Comparison of ENCODE assay signal across 9 mouse cellular contexts in the genomic region with DNA sequence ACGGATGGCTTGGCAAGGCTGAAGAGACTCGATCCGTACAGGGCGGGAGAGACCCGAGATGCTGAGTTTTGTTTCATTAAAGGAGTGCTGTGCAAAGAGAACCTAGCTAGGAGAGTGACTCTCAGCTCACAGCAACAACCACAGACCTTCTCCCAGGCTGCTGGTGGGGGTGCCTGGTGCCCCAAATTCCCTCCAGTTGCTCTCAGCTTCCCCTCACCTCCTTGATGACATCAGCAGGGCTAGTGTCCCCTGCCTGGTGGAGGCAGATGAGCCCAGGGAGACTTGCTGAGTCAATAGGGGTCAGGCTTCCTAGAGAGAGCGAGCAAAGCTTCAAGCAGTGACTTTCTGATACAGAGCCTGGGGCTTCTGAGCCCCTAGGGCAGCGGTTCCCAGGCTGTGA. TPM values are rescaled to one million over a fixed set of nuclear protein-coding genes. Genes with fewer than 3 reads are reported as not detected.
A peak's percentile ranks its signal among the peaks of the same experiment; 100 is the strongest.
DNase-seq lines count a peak whose midpoint lies in the region; ATAC-seq lines count a peak whose summit lies in the region.
"Had no signal": no experiment of that assay in that cellular context is flagged by ENCODE, and none has a peak within 500 bp of the region (broad histone marks: within the 10 kb centered on the region; RNA-seq: fewer than 3 reads in every experiment).

No protein-coding gene starts in this region.

- DNase-seq in heart, adult 11 months, result peak; percentile 86
- DNase-seq in heart, adult 18-20 months, result no peak
- DNase-seq in 416B (ENCODE audit: low read depth), result peak; percentile 37
- no peak for DNase-seq in forebrain, embryonic 14.5 days (ENCODE audit: low spot score)
- no peak for DNase-seq in liver, embryonic 13.5 days
- DNase-seq in adrenal gland, postnatal 4 days (ENCODE audit: low spot score in 2 of 2), result no peak
- DNase-seq in lung, postnatal 4 days, result no peak
- no peak for DNase-seq in layer of hippocampus, postnatal 25 days (ENCODE audit: extremely low spot score in 1 of 2, low spot score in 1 of 2)

- H3K4me2 ChIP-seq in forebrain, embryonic 14.5 days (ENCODE audit: low read length), result peak overlapping the region; percentile 34; the same call in 1 of the 2 replicates
- H3K4me2 ChIP-seq in liver, embryonic 13.5 days, result 0 out of 2 replicates have a peak overlapping the region, but pooled peaks have one; percentile 8

- no peak overlapping the region for H3K9ac ChIP-seq in forebrain, embryonic 14.5 days (ENCODE audit: low read length)
- H3K9ac ChIP-seq in liver, embryonic 13.5 days, result no peak overlapping the region

- H3K9me3 ChIP-seq in forebrain, embryonic 14.5 days (replicated peaks; ENCODE audit: control insufficient read depth, low read length), result no peaks in the 10 kb centered on the region
- H3K9me3 ChIP-seq in liver, embryonic 13.5 days (replicated peaks), result no peaks in the 10 kb centered on the region

- H3K27ac ChIP-seq in forebrain, embryonic 14.5 days (ENCODE audit: low read depth, low read length), result peak overlapping the region; percentile 76
- no peak overlapping the region for H3K27ac ChIP-seq in liver, embryonic 13.5 days

- ATAC-seq in forebrain, embryonic 14.5 days, result no peak
- no peak for ATAC-seq in liver, embryonic 13.5 days (ENCODE audit: low read depth)

- H3K4me3 ChIP-seq in forebrain, embryonic 14.5 days (ENCODE audit: low read depth, low read length), result no peak overlapping the region
- no peak overlapping the region for H3K4me3 ChIP-seq in liver, embryonic 13.5 days (replicated peaks)

- peaks cover 78% of the 10 kb centered on the region for H3K4me1 ChIP-seq in forebrain, embryonic 14.5 days (ENCODE audit: control insufficient read depth, insufficient read depth, low read length)
- peaks cover 22% of the 10 kb centered on the region for H3K4me1 ChIP-seq in liver, embryonic 13.5 days (replicated peaks)

- 18% methylated on average over 7 of the region's 7 CpGs for WGBS in forebrain, embryonic 14.5 days
- 8% methylated on average over 7 of the region's 7 CpGs for WGBS in liver, embryonic 13.5 days (ENCODE audit: insufficient replicate concordance)

- no peaks in the 10 kb centered on the region for H3K36me3 ChIP-seq in forebrain, embryonic 14.5 days (ENCODE audit: control insufficient read depth, insufficient read depth, low read length)
- no peaks in the 10 kb centered on the region for H3K36me3 ChIP-seq in liver, embryonic 13.5 days

- H3K27me3 ChIP-seq in forebrain, embryonic 14.5 days (replicated peaks; ENCODE audit: control insufficient read depth, insufficient read depth, low read length), result no peaks in the 10 kb centered on the region
- H3K27me3 ChIP-seq in liver, embryonic 13.5 days, result peaks cover 38% of the 10 kb centered on the region

RNA-seq across cellular contexts. Expression of gene Pipox, which starts 21.2 kb away (rescaled TPM):
- under 1 TPM; 0.50 to 0.87 TPM for total RNA-seq in heart, adult 18-20 months (2021)
- polyA plus RNA-seq in forebrain, embryonic 14.5 days (2014; fragmentation: Nextera tagmentation; extraction: Ambion mirVana), result 10.1 and 11.4 TPM in 2 replicates
- 8.7 and 10.4 TPM in 2 replicates for polyA plus RNA-seq in liver, embryonic 13.5 days (2015; fragmentation: Nextera tagmentation; extraction: Ambion mirVana)
- 10 to 100 TPM in 1 of 2 experiments, 1 to 10 TPM in 1; 9.1 to 16.9 TPM for total RNA-seq in adrenal gland, postnatal 4 days (2021)
- 1 to 10 TPM; 1.5 to 1.8 TPM for total RNA-seq in layer of hippocampus, postnatal 25 days (2021)
- total RNA-seq: monocyte, adult 5-6 weeks had no signal

RNA-seq across cellular contexts. Expression of gene Sez6, which starts 57.9 kb away (rescaled TPM):
- total RNA-seq in heart, adult 18-20 months (2021), result under 1 TPM; 0.12 to 0.31 TPM
- 140 and 175 TPM in 2 replicates for polyA plus RNA-seq in forebrain, embryonic 14.5 days (2014; fragmentation: Nextera tagmentation; extraction: Ambion mirVana)
- 0.03 and 0.20 TPM in 2 replicates for polyA plus RNA-seq in liver, embryonic 13.5 days (2015; fragmentation: Nextera tagmentation; extraction: Ambion mirVana)
- 1 to 10 TPM; 3.9 to 6.0 TPM for total RNA-seq in adrenal gland, postnatal 4 days (2021)
- total RNA-seq in layer of hippocampus, postnatal 25 days (2021), result 100 to 1,000 TPM; 162 to 174 TPM
- total RNA-seq: monocyte, adult 5-6 weeks had no signal

Comparison
In these comparisons a context has a peak if more than half of its experiments do, and no peak if none do; other contexts are left out.
1. DNase-seq: peak in heart, adult 11 months (single experiment) and 416B (single experiment); none in heart, adult 18-20 months (0 of 2), forebrain, embryonic 14.5 days (single experiment), liver, embryonic 13.5 days (single experiment), adrenal gland, postnatal 4 days (0 of 2), lung, postnatal 4 days (0 of 2) and layer of hippocampus, postnatal 25 days (0 of 2).
2. RNA of gene Sez6, which starts 57.9 kb away (total RNA-seq): 162 to 174 TPM in layer of hippocampus, postnatal 25 days; 3.9 to 6.0 TPM in adrenal gland, postnatal 4 days and 0.12 to 0.31 TPM in heart, adult 18-20 months; every median in the first group is over 10 times any median in the second.